Mouse (Mus musculus): ENCODE measurements at regions not wholly inside any gene's neighbourhood (a gene's known extent, or its start where the extent isn't known, plus 50 kb on each side); places are given as distances from the start of the nearest gene placed in this dataset.

DNA sequence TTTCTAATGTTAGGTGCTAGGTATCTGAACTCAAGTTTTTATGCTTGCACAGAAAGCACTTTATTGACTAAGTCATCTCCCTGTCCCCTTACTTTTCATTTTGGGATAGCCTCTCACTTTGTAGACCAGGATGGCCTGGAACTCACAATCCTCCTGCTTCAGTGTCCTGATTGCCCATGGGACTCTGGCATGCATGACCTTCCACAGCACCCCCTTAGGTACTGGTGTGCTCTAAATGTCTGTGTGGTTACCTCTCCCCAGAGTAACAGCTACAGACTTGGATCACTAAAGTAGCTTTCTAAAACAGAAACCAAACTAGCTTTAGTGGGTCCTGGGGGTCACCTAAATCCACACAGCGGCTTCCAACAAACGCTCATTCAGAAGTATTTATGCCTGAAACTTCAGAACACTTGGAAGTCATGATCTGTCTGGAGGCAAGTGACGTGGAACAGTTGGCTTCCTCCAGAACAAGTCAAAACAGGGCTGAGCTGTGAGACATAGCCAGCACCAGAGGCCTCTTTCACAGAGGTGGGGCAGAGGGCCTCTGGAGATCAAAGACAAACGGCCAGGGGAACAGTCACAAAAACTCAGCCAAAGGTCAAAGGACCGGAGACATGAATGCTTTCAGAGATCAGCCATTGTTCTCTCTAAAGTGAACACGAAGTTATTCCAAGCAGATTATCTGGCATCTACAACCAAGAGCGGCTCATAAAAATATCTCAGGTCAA is 80.8 kb upstream of the Nebl start:
- no peaks in the 10 kb centered on the region for H3K36me3 ChIP-seq (ENCODE audit: control insufficient read depth, insufficient read depth)
- no peak overlapping the region for H3ac ChIP-seq (ENCODE audit: control insufficient read depth, insufficient read length, low read depth)
- no peaks in the 10 kb centered on the region for H3K79me2 ChIP-seq (ENCODE audit: control insufficient read depth, insufficient read depth)
- TF ChIP-seq CEBPB (IDR thresholded peaks at IDR 0.05; ENCODE audit: low read depth) (no peak), FOSL1 (IDR thresholded peaks at IDR 0.05; ENCODE audit: insufficient read depth, low read length, poor library complexity, severe bottlenecking) (no peak), CTCF (IDR thresholded peaks at IDR 0.05; ENCODE audit: control insufficient read depth, insufficient read depth, insufficient read length) (no peak), USF1 (IDR thresholded peaks at IDR 0.05; ENCODE audit: low read depth) (no peak), MAX (IDR thresholded peaks at IDR 0.05) (no peak)
- no peaks in the 10 kb centered on the region for H3K27me3 ChIP-seq (ENCODE audit: control insufficient read depth, insufficient read depth, insufficient read length)
- no peak overlapping the region for H3K4me3 ChIP-seq (ENCODE audit: insufficient read depth, poor library complexity, severe bottlenecking)
- no peaks in the 10 kb centered on the region for H3K79me3 ChIP-seq (ENCODE audit: low read depth)

Measured in C2C12 (cell line).